Mouse (Mus musculus) c-Kit-positive CD71-negative TER-119-negative erythroid progenitor cells, embryonic 14.5 days (primary cell): ENCODE results near the gene Ywhaq.

Source experiments
- DNase-seq: peaks from one replicate; pipeline ENCODE4 v3.0.0-alpha.2; 2013; ENCODE audit warnings: low read depth

The Ywhaq gene

DNA sequence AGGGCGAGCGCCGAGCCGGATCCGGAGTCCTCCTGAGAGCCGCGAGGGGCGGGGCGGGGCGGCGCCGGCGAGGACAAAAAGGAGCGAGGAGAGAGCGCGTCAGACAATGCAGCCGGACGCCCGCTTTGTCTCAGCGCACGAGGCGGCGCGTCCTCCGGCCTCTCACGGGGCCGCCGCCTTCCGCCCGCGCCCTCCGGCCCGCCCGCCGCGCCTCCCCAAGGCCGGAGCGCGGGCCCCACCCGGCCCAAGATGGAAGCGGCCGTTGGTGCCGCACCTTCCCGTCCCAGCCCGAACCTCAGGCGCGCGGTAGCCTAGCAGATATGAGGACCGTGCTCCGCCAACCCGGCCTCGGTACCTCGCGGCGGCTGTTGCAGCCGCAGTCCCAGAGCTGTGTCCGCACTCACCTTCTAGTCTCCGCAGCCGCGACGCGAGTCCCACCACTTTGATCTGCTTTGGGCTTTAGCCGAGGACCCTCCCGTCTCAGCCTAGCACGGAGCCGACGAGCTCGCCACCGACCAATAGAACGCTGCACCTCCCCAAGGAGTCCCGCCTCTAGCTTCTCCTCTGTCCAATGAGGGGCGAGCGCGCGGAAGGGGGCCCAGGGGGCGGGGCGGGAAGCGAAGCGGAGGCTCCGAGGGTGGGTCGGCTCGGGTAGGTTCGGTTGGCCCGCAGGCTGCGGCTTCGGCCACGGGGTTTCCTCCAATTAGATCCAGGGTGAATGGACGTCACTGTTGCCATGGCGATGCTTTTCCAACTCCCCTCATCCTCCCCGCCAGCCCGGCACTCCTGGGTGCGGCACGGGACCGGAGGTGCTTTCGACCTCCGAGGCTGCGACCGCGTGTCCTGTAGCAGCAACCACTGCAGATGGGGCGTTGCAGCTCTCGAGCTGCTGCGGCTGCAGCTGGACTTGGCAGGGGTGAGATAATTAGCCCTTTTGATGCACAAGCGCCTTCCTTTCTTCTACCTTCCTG, at the start of gene Ywhaq:
Gene Ywhaq, minus strand, starts transcription at position 538 of the 971 bp plus-strand sequence.
- peak; percentile 94 for DNase-seq

DNA sequence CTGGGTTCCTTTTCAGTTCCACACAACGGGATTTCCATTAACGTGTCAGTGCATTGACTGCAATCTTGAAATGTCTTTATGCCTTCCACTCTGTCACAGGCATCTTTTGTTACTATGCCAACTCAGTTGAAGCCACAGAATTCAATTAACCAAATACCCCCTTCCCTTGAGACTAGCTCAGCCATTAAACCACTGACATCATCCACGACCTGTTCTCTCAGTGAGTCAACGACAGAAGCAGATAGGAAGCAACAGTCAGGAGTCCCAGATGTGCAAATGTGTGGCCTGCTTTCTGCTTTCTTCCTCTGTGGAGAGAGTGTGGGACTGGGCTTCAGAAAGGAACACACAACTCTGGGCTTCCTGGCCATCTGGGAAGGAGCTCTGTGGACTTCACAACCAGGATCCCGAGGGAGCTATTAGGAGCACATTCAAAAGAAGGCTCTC, 46.0 kb upstream of the Ywhaq start:
- no peak for DNase-seq

DNA sequence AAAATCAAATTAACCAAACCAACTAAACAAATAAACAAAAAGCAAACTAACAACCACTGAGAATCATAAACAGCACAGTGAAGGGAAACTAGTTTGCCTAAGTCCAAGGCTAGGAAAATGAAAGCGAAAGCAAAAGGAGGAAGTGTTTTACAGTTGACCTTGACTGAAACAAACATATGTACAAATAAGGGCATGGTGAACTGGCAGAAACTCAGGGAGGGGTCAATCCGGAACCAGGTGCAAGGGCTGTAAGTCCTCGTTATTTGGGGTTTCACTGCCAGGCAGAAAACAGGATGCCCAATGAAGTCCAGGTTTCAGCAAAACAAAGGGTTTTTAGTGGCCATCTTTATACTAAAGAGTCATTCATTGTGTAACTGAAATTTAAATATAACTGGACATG, 45.2 kb upstream of the Ywhaq start:
- no peak for DNase-seq

DNA sequence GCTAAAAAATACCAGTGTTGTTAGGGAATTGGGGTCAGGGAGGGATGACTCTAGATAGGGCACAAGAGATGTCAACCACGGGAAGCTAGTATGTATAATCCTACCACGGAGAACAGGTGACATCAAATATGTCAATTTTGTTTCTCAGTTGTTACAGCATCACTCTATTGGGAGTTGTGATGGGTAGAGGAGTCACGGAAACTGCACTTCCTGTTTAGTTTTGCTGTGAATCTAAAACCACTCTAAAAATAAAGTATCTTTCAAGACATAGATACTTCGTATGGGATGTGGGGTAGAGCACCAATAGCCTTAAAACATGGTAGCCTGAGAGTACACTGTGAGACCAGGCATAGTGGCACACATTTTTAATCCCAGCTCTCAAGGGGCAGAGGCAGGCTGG, 42.2 kb upstream of the Ywhaq start:
- no peak for DNase-seq

DNA sequence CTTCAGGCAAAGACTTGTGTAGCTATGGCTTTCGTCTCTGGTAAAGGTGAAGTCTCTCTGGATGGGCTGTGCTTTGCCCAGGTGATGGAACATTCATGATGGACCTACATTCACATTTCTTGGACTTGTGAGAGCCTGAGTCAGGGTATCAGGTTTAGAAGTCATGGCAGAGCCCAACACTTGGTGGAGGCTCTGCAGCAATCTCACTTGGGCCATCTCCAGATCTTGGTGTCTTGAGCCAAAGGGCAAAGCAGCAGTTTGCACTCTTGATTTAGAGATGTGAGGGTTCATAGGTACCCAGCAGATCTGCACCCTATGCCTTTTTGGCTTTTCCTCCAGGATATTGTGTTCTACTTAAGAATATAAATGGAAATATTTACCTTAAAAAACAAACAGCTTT, 38.6 kb upstream of the Ywhaq start:
- no peak for DNase-seq

DNA sequence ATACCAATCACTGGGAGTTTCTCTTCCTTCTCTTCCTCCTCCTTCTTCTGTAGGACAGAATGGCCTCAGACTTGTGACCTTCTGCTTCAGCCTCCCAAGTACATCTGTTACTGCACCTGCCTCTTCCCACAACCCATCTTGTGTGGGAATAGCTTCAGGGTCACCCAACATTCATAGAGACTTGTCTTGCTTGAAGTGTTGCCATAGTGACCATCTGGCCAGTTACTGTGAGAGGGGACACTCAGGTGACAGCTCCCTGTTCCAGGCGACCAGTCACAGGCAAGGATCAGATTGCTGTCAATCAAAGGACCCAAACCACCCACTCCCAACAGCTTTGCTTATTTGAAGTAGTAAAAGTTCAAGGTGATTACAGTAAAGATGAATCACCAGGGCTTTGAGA, 34.3 kb upstream of the Ywhaq start:
- DNase-seq, result no peak

DNA sequence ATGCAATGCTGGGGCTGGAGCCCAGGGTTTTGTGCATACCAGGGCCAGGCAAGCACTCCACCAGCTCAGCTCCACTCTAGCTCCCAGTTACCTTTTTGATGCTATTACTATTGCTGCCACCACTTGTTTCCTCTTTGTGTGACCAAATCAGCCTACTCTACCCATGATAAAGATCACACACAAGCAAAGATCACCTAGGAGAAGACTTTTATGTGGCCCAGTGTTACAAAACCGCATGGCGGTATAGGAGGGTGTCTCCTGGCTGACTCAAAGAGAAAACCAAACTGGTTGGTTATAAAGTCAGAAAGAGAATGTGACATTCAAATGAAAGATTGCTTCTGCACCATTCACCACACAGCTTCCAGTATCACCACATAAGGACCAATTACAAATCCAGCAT, 33.9 kb upstream of the Ywhaq start:
- no peak for DNase-seq

DNA sequence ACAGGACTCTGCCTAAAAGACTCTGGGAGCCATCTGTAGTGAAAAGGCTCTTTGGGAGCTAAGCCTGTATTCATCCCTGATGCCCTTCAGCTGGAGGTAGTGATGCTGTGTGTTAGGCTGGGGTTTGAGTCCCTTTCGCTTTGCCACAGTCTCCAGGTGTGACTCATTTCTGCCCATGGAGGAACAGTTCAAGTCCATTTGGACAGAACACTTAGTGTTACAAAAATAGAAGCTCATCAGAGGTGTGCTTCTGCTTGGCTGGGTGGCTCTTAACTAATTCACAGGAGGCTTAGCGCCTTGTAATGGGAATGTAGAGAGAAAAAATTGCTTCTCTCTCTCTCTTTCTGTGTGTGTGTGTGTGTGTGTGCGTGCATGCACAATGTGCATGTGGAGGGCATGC, 26.3 kb upstream of the Ywhaq start:
- DNase-seq, result no peak

DNA sequence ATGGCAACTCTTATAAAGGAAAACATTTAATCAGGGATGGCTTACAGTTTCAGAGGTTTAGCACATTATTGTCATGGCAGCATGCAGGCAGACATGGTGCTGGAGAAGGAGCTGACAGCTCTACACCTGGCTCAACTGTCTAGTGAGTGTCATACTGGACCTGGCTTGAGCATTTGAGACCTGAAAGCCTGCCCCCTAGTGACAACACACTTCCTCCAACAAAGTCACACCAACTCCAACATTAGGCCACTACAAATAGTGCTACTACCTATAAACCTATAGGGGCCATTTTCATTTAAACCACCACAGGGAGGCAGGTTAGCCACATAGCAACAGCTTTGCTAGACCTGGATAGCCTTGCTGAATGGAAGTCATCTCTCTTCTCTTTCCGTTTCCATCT, 24.4 kb upstream of the Ywhaq start:
- DNase-seq, result no peak

DNA sequence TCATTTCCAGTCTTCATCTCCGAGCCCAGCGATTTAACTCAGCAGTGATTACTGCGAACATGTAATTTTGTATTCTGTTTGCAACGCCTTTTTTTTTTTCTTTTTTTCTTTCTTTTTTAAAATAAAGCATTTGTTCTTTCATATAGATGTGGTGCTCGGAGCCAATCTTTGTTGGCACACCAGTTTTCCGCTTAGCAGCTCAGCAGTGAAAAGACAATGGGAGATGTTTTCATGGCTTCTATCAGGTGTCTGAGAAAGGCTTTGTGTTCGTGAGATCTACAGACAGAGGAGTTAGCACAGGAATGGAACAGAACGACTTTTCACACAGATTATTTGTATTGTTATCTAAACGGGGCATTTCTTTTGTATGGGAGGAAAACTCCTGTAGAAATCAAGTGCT, 22.0 kb upstream of the Ywhaq start:
- no peak for DNase-seq

DNA sequence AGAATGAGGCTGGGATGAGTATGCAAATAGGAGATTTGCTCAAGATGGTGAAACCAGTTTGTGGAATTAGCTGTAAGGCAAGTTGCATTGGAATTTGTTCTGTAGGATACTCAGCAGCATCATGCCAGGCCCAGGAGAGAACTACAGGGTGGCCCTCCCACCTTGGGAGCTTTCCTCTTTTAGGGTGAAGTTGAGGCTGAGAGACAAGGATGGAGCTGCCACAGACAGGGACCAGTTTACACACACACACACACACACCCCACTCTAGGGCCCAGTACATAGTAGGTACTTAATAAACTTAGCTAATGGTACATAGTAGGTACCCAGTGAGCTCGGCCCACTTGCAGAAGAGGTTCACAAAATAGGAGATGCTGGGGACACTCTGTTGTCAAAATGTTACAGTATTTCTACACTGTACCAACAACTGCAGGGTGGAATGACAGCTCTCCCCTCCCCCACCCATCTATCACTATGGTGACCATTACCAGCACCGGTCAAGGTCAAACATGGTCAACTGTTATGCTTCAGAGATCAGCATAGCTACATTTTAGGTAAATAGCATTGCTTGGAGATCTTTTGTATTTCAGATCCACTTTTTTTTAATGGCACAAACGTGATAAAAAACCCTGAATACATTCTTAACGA, 21.4 kb upstream of the Ywhaq start:
- DNase-seq, result no peak

DNA sequence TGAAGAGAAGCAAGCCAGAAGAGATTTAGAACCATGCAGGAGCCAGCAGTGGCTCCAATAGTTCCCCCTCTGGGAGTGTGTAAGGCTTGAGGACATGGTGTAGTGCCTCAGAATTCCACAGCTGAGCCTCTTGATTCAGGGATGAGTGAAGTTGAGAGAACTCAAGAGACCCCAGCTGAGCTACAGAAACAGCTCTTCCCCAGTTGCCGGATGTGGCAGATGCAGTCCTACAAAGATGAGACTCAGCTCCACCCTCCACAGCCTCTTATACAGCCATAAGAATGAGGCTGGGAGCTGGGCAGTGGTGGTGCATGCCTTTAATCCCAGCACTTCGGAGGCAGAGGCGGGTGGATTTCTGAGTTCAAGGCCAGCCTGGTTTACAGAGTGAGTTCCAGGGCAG, 20.9 kb upstream of the Ywhaq start:
- DNase-seq, result no peak

DNA sequence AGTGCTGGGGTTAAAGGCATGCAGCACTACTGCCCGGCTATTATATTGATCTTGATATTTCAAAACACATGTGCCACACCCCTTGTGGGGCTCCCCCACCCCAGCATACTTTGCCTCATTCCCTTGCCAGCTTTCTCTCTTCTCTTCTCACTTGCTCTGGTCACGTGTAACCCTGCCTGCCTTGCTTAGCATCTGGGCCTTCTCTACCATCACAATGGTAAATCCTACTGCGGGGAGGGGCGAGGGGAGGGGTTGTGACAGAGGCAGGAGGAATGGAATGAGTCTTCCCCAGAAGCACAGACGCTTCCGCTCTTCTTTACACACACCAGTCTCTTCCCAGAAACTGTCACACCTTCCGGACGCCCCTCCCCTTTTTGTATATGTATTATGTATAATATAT, 14.5 kb upstream of the Ywhaq start:
- DNase-seq, result no peak

DNA sequence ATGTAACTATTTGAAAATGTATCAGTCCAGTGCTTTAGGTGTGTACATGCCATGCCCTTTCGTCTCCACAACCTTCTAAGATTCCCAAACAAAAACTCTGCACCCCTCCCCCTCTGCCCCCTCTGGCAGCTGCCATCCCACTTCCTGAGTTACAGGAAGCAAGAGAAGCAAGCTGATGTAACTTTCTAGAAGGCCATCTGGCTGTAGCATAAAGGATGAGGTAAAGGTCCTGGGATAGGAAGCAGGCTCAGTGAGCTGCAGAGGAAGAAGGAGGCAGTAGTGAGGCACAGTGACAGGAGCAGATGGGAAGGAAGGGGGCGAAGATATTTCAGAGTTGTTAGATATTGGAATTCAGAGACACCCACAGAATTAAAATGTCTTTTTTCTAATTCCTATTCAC, 13.6 kb upstream of the Ywhaq start:
- DNase-seq, result no peak

DNA sequence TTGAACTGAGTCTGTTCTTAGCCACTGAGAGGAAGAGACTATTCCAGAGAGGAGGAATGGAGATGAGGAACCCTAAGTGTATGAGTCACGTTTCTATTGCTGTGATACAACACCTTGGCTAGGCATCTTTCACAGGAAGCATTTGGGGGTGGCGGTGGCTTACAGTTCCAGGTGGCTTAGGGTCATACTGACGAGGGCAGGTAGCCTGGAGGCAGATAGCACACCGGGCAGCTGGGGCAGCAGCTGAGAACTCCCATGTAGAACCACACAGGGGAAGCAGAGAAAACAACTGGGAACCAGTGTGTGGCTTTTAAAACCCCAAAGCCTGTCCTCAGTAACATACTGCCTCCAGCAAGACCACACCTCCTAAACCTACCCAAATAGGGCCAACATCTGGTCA, 12.7 kb upstream of the Ywhaq start:
- no peak for DNase-seq

DNA sequence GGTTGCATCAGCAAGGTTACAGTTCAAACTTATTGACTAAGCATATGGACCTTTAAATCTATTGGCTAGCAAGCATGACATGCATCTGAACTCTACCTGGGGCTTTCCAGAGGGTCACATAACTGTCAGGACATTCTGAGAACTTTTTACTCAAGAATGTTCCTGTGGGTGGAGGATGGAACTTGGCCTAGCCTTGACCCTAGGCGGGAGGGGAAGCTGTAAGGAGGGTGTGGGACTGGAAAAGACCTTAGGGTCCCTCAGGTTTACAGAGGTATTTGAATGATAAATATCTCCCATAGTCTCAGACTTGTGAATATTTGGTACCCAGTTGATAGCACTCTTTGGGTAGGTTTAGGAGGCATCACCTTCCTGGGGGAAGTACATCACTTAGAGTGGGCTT, 11.6 kb upstream of the Ywhaq start:
- DNase-seq, result no peak

DNA sequence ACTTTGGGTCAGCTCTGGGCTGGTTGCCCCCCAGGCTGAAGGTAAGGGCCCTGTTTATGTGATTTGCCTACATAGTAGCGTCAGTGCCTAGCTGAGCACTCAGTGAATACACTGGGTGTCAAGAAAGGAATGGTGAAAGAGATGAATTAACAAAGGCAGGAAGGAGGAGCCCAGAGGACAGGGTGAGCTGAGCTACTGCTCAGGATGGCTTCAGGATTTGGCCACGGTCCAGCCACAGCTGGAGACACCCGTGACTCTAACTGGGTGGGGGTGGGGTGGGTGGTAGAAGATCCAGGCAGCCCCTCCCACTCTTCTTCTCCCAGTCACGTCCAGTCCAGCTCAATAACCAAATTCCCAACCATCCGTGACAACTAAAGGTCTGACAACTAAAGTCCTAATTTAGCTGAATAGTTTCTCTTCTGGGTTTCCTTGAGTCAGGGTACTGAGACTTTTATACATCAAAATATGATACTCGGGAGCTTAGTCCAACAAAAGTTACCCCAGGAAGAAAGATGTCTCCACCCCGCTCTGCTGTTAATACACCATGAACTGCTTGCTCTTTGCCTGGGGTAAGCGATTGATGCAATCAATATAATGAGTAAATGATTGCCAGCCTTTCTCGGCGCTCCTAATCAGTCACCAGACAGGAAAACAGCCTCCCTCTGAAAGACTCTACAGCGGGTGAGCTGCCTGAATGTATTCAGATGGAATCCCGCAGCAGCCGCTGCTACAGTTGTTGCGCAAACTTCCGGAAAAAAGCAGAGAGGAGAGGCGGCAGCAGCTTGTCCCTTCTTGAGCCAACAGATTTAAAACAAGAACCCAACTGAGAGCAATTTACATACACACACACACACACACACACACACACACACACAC, 8.9 kb upstream of the Ywhaq start:
- DNase-seq, result no peak

DNA sequence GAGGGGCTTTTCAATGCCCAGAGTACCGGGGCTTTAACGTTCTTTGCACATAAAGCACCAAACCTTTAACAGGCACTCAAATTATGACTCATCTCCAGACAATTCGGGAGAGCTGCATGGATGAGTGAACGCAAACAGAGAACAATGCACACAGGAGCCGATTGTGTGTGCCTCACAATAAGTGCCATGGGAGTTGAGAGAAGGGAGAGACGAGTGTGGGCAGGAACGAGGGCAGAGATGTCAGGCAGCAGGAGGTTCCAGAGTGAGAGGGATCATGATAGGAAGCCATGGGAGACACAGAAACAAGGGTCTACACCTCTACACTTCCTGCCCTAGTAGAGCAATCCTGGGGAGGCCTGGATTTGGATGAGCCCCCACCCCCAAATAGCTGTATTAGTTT, 7.2 kb upstream of the Ywhaq start:
- no peak for DNase-seq

DNA sequence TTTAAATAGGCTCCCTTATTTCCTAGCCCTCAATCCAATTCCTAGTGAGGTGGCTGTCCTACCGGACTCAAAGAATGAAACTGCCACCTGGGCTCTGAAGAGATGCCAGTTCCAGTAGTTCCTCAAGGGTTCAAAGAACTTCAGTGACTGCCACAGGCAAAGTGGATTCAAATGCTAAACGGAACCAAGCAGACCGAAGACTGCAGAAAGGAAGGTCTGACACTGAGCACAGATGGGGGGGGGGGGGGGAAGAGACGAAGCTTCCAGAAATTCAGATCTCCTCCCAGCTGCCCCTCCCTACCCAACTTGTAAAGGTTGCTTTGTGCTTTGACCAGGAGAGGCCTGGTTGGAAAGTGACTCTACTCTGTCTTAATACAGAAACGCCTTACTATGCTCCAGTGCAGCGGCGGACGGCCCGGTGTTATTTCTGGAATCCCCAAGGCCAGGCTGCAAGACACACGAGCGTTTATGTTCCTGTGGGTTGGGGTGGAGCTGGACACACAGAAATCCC, 1.2 kb upstream of the Ywhaq start:
- DNase-seq, result no peak

DNA sequence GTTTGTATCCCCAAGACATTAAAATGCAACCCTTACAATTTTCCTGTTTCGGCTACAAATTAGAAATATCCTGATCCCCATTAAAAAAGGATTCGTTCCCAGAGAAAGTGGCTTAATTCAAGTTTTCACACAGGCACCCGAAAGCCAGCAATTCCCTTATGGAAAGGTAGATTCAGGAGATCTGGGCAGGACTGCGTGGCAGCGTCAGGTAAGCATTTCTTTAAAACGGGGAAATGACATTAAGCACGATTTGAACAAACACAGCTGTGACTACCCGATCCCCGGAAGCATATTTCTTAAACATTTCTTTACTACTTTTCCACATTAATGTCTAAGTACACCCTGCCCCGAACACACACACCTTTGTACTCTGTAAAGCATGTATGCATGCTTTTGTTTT, 646 bp upstream of the Ywhaq start:
- DNase-seq, result no peak

DNA sequence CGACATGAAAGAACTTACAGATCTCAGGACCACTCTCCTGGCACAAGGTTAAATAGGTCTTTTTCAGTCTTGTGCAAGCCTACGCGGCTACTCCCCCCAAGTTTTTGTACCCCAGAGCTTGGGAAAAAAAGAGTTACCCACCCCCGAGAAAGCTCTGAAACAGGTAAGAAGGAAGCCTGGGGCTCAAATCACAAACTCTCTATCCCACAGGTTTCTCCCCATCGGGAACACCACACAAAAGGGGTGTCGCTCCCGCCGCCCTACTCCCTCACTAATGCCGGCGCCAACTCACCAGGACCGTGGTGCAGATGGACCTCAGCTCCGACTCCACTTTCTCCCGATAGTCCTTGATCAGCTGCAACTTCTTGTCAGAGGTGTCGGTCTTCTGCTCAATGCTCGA, 931 bp downstream of the Ywhaq start:
- no peak for DNase-seq

DNA sequence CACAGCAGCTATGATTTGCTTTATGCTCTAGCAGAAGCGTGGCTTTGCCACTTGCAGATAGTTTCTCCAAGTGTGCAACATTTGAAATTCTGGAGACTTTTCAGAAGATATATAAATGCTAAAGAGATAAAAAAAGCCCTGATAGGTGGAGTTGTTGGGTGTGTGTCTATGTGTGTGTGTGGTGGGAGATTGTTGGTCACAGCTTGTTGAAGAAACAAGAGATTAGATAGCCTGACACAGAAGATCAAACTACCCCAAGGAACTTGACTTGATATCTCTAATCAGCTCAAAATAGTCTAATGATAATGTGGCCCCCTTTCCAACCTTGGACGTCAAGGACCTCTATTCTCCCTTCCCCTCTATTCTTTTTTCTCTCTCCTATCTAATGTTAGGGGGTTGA, 6.8 kb downstream of the Ywhaq start:
- DNase-seq, result no peak
